Mouse (Mus musculus) midbrain, embryonic 15.5 days (tissue): Measurements from ENCODE around the gene Col6a1. TPM values are rescaled to one million over a fixed set of nuclear protein-coding genes. Genes with fewer than 3 reads are reported as not detected.

ENCODE experiments used
- ATAC-seq: fragments of 200-750 bp; cut with Nextera tagmentation; replicated peaks from 2 replicates; pipeline ENCODE4 v1.8.0; 2017; ENCODE audit warnings: moderate TSS enrichment
- H3K27ac ChIP-seq: fragments of 300-500 bp; sonication (generic); 2 replicates; pipeline ENCODE4 v1.5.1; 2015; ENCODE audit warnings: mild to moderate bottlenecking, inconsistent platforms
- H3K27me3 ChIP-seq: fragments of 300-500 bp; sonication (generic); replicated peaks from 2 replicates; pipeline ENCODE4 v1.6.1; 2015; ENCODE audit warnings: inconsistent platforms
- H3K36me3 ChIP-seq: fragments of 300-500 bp; sonication (generic); replicated peaks from 2 replicates; pipeline ENCODE4 v1.6.1; 2015; ENCODE audit warnings: inconsistent platforms
- H3K4me1 ChIP-seq: fragments of 300-500 bp; sonication (generic); 2 replicates; pipeline ENCODE4 v1.6.1; 2015; ENCODE audit warnings: inconsistent platforms
- H3K4me2 ChIP-seq: fragments of 300-500 bp; sonication (generic); 2 replicates; pipeline ENCODE4 v1.6.1; 2015; ENCODE audit warnings: inconsistent platforms, mild to moderate bottlenecking, moderate library complexity
- H3K4me3 ChIP-seq: fragments of 300-500 bp; sonication (generic); 2 replicates; pipeline ENCODE4 v1.5.1; 2015; ENCODE audit warnings: mild to moderate bottlenecking, inconsistent platforms
- H3K9ac ChIP-seq: fragments of 300-500 bp; sonication (generic); 2 replicates; pipeline ENCODE4 v1.6.1; 2015; ENCODE audit warnings: mild to moderate bottlenecking, inconsistent platforms
- H3K9me3 ChIP-seq: fragments of 300-500 bp; sonication (generic); 2 replicates; pipeline ENCODE4 v1.6.1; 2016; ENCODE audit warnings: inconsistent platforms
- WGBS: fragments of 180-500 bp; shearing (Covaris S2); methylation state at CpG from one replicate; pipeline ENCODE4 v1.1.7; 2015; ENCODE audit warnings: mixed read lengths; 5-methylcytosine and 5-hydroxymethylcytosine counted together
- polyA plus RNA-seq: library from polyadenylated mRNA; unstranded; fragments of >200 nt; fragmentation: Nextera tagmentation; extraction: Ambion mirVana; gene quantifications from 2 replicates; pipeline ENCODE4 v1.2.1, GENCODE M21; 2015

Col6a1 gene
- polyA plus RNA-seq, 1 experiment from 2014 or later = 20.0 TPM

GRCm38 (mm10) chr10:76721746-76722145, 4.2 kb downstream of the Col6a1 start:
- Histone ChIP-seq H3K36me3 (no peaks in the 10 kb centered on the region), H3K27me3 (no peaks in the 10 kb centered on the region), H3K4me2 (no peak overlapping the region), H3K27ac (no peak overlapping the region), H3K9me3 (no peaks in the 10 kb centered on the region), H3K4me1 (no peaks in the 10 kb centered on the region), H3K9ac (no peak overlapping the region), H3K4me3 (no peak overlapping the region)
- 94% methylated on average over 6 of the region's 6 CpGs for WGBS
- no peak for ATAC-seq

- no peaks in the 10 kb centered on the region for H3K27me3 ChIP-seq
- no peaks in the 10 kb centered on the region for H3K9me3 ChIP-seq
- 83% methylated on average over 11 of the region's 11 CpGs for WGBS
- no peak overlapping the region for H3K27ac ChIP-seq
- ATAC-seq = no peak
- no peaks in the 10 kb centered on the region for H3K36me3 ChIP-seq
- H3K4me1 ChIP-seq = no peaks in the 10 kb centered on the region
- no peak overlapping the region for H3K4me3 ChIP-seq
- H3K4me2 ChIP-seq = no peak overlapping the region
- no peak overlapping the region for H3K9ac ChIP-seq
Observed at GRCm38 (mm10) chr10:76721216-76721615, 4.8 kb downstream of the Col6a1 start.

GRCm38 (mm10) chr10:76717631-76718030, 8.3 kb downstream of the Col6a1 start:
- H3K4me1 ChIP-seq = no peaks in the 10 kb centered on the region
- no peak overlapping the region for H3K9ac ChIP-seq
- ATAC-seq = no peak
- H3K36me3 ChIP-seq = no peaks in the 10 kb centered on the region
- H3K4me2 ChIP-seq = no peak overlapping the region
- H3K27ac ChIP-seq = no peak overlapping the region
- H3K4me3 ChIP-seq = no peak overlapping the region
- 87% methylated on average over 4 of the region's 4 CpGs for WGBS
- no peaks in the 10 kb centered on the region for H3K27me3 ChIP-seq
- no peaks in the 10 kb centered on the region for H3K9me3 ChIP-seq

GRCm38 (mm10) chr10:76717026-76717425, 8.9 kb downstream of the Col6a1 start:
- ATAC-seq = no peak
- Histone ChIP-seq H3K27me3 (no peaks in the 10 kb centered on the region), H3K4me3 (no peak overlapping the region), H3K9ac (no peak overlapping the region), H3K9me3 (no peaks in the 10 kb centered on the region), H3K4me2 (no peak overlapping the region), H3K36me3 (no peaks in the 10 kb centered on the region), H3K4me1 (no peaks in the 10 kb centered on the region), H3K27ac (no peak overlapping the region)
- WGBS = 93% methylated on average over 7 of the region's 7 CpGs

GRCm38 (mm10) chr10:76714303-76714702, 11.7 kb downstream of the Col6a1 start:
- no peak overlapping the region for H3K4me2 ChIP-seq

GRCm38 (mm10) chr10:76712500-76712899, 13.5 kb downstream of the Col6a1 start:
- WGBS = 82% methylated on average over 3 of the region's 3 CpGs

More at GRCm38 (mm10) chr10:76714303-76714702, 11.7 kb downstream of the Col6a1 start:
- no peaks in the 10 kb centered on the region for H3K9me3 ChIP-seq
- no peak overlapping the region for H3K27ac ChIP-seq
- H3K9ac ChIP-seq = no peak overlapping the region
- ATAC-seq = no peak
- no peaks in the 10 kb centered on the region for H3K36me3 ChIP-seq
- no peaks in the 10 kb centered on the region for H3K4me1 ChIP-seq
- no peak overlapping the region for H3K4me3 ChIP-seq
- 78% methylated on average over 7 of the region's 7 CpGs for WGBS
- no peaks in the 10 kb centered on the region for H3K27me3 ChIP-seq

GRCm38 (mm10) chr10:76711331-76711730, 14.6 kb downstream of the Col6a1 start:
- no peaks in the 10 kb centered on the region for H3K27me3 ChIP-seq
- H3K9me3 ChIP-seq = no peaks in the 10 kb centered on the region
- no peak overlapping the region for H3K4me2 ChIP-seq
- no peaks in the 10 kb centered on the region for H3K4me1 ChIP-seq
- ATAC-seq = no peak
- WGBS = 93% methylated on average over 16 of the region's 16 CpGs
- no peaks in the 10 kb centered on the region for H3K36me3 ChIP-seq
- no peak overlapping the region for H3K4me3 ChIP-seq
- H3K9ac ChIP-seq = no peak overlapping the region
- no peak overlapping the region for H3K27ac ChIP-seq

More at GRCm38 (mm10) chr10:76712500-76712899, 13.5 kb downstream of the Col6a1 start:
- H3K9ac ChIP-seq = no peak overlapping the region
- H3K27me3 ChIP-seq = no peaks in the 10 kb centered on the region
- ATAC-seq = no peak
- H3K4me1 ChIP-seq = no peaks in the 10 kb centered on the region
- no peak overlapping the region for H3K4me2 ChIP-seq
- no peak overlapping the region for H3K27ac ChIP-seq
- H3K4me3 ChIP-seq = no peak overlapping the region
- no peaks in the 10 kb centered on the region for H3K36me3 ChIP-seq
- H3K9me3 ChIP-seq = no peaks in the 10 kb centered on the region

- ATAC-seq = no peak
- no peak overlapping the region for H3K9ac ChIP-seq
- H3K27ac ChIP-seq = no peak overlapping the region
- no peaks in the 10 kb centered on the region for H3K4me1 ChIP-seq
- no peaks in the 10 kb centered on the region for H3K27me3 ChIP-seq
- 0 out of 2 replicates have a peak, but pooled peaks cover 3% of the 10 kb centered on the region for H3K9me3 ChIP-seq
- H3K36me3 ChIP-seq = no peaks in the 10 kb centered on the region
- 82% methylated on average over 3 of the region's 3 CpGs for WGBS
- H3K4me3 ChIP-seq = no peak overlapping the region
- H3K4me2 ChIP-seq = no peak overlapping the region
Observed at GRCm38 (mm10) chr10:76708465-76708864, 17.5 kb downstream of the Col6a1 start.

GRCm38 (mm10) chr10:76707584-76707983, 18.4 kb downstream of the Col6a1 start:
- H3K36me3 ChIP-seq = no peaks in the 10 kb centered on the region
- H3K4me1 ChIP-seq = no peaks in the 10 kb centered on the region
- no peak overlapping the region for H3K4me3 ChIP-seq
- no peak overlapping the region for H3K27ac ChIP-seq
- 98% methylated on average over 1 of the region's 1 CpGs for WGBS
- no peaks in the 10 kb centered on the region for H3K27me3 ChIP-seq
- no peak overlapping the region for H3K4me2 ChIP-seq
- H3K9ac ChIP-seq = no peak overlapping the region
- no peak for ATAC-seq
- 0 out of 2 replicates have a peak, but pooled peaks cover 3% of the 10 kb centered on the region for H3K9me3 ChIP-seq

GRCm38 (mm10) chr10:76707001-76707400, 19.0 kb downstream of the Col6a1 start:
- H3K4me2 ChIP-seq = no peak overlapping the region
- ATAC-seq = no peak
- H3K4me1 ChIP-seq = no peaks in the 10 kb centered on the region
- no peaks in the 10 kb centered on the region for H3K36me3 ChIP-seq
- H3K27ac ChIP-seq = no peak overlapping the region
- H3K4me3 ChIP-seq = no peak overlapping the region
- H3K9ac ChIP-seq = no peak overlapping the region
- H3K27me3 ChIP-seq = no peaks in the 10 kb centered on the region
- WGBS = 83% methylated on average over 2 of the region's 2 CpGs
- 0 out of 2 replicates have a peak, but pooled peaks cover 3% of the 10 kb centered on the region for H3K9me3 ChIP-seq

GRCm38 (mm10) chr10:76704358-76704757, 21.6 kb downstream of the Col6a1 start:
- no peak for ATAC-seq
- Histone ChIP-seq H3K4me1 (no peaks in the 10 kb centered on the region), H3K36me3 (no peaks in the 10 kb centered on the region), H3K9me3 (0 out of 2 replicates have a peak, but pooled peaks cover 3% of the 10 kb centered on the region), H3K9ac (no peak overlapping the region), H3K4me3 (no peak overlapping the region), H3K27me3 (no peaks in the 10 kb centered on the region), H3K27ac (no peak overlapping the region), H3K4me2 (no peak overlapping the region)
- whole genome bisulfite sequencing = 77% methylated on average over 3 of the region's 3 CpGs

- Histone ChIP-seq H3K9ac (no peak overlapping the region), H3K27ac (no peak overlapping the region), H3K27me3 (no peaks in the 10 kb centered on the region), H3K36me3 (no peaks in the 10 kb centered on the region), H3K4me1 (no peaks in the 10 kb centered on the region), H3K4me3 (no peak overlapping the region), H3K9me3 (0 out of 2 replicates have a peak, but pooled peaks cover 3% of the 10 kb centered on the region), H3K4me2 (no peak overlapping the region)
- WGBS = 90% methylated on average over 2 of the region's 2 CpGs
- no peak for ATAC-seq
Observed at GRCm38 (mm10) chr10:76701446-76701845, 24.5 kb downstream of the Col6a1 start.

GRCm38 (mm10) chr10:76699816-76700215, 26.2 kb downstream of the Col6a1 start:
- ATAC-seq = no peak
- Histone ChIP-seq H3K36me3 (no peaks in the 10 kb centered on the region), H3K9me3 (0 out of 2 replicates have a peak, but pooled peaks cover 3% of the 10 kb centered on the region), H3K4me3 (no peak overlapping the region), H3K4me2 (no peak overlapping the region), H3K9ac (no peak overlapping the region), H3K27ac (no peak overlapping the region), H3K4me1 (no peaks in the 10 kb centered on the region), H3K27me3 (no peaks in the 10 kb centered on the region)
- 84% methylated on average over 7 of the region's 7 CpGs for WGBS
